Mouse (Mus musculus) heart, embryonic 13.5 days (tissue): ENCODE measurements around the gene Aaed1. TPM values are rescaled to one million over a fixed set of nuclear protein-coding genes. Genes with fewer than 3 reads are reported as not detected.

Experiments
- ATAC-seq: fragments of 200-750 bp; cut with Nextera tagmentation; 2 replicates; pipeline ENCODE4 v1.8.0; 2017; ENCODE audit warnings: moderate TSS enrichment; ENCODE audit not compliant: insufficient number of reproducible peaks, low FRiP score, low TSS enrichment; ENCODE audit errors: extremely low read depth
- H3K27ac ChIP-seq: fragments of 300-500 bp; sonication (generic); replicated peaks from 2 replicates; pipeline ENCODE4 v1.5.1; 2015; ENCODE audit warnings: moderate library complexity, mild to moderate bottlenecking, inconsistent platforms
- H3K27me3 ChIP-seq: fragments of 300-500 bp; sonication (generic); replicated peaks from 2 replicates; pipeline ENCODE4 v1.6.1; 2015; ENCODE audit warnings: mild to moderate bottlenecking, inconsistent platforms
- H3K36me3 ChIP-seq: fragments of 300-500 bp; sonication (generic); 2 replicates; pipeline ENCODE4 v1.6.1; 2015; ENCODE audit warnings: mild to moderate bottlenecking, inconsistent platforms
- H3K4me1 ChIP-seq: fragments of 300-500 bp; sonication (generic); 2 replicates; pipeline ENCODE4 v1.6.1; 2015; ENCODE audit warnings: inconsistent platforms
- H3K4me2 ChIP-seq: fragments of 300-500 bp; sonication (generic); 2 replicates; pipeline ENCODE4 v1.6.1; 2015; ENCODE audit warnings: inconsistent platforms, mild to moderate bottlenecking, moderate library complexity
- H3K4me3 ChIP-seq: fragments of 300-500 bp; sonication (generic); 2 replicates; pipeline ENCODE4 v1.5.1; 2015; ENCODE audit warnings: moderate library complexity, mild to moderate bottlenecking, inconsistent platforms
- H3K9ac ChIP-seq: fragments of 300-500 bp; sonication (generic); 2 replicates; pipeline ENCODE4 v1.6.1; 2015; ENCODE audit warnings: inconsistent platforms, mild to moderate bottlenecking, moderate library complexity
- H3K9me3 ChIP-seq: fragments of 300-500 bp; sonication (generic); 2 replicates; pipeline ENCODE4 v1.6.1; 2016; ENCODE audit warnings: inconsistent platforms
- WGBS: fragments of 180-500 bp; shearing (Covaris S2); methylation state at CpG from one replicate; pipeline ENCODE4 v1.1.7; 2015; ENCODE audit warnings: mixed read lengths; 5-methylcytosine and 5-hydroxymethylcytosine counted together
- polyA plus RNA-seq: library from polyadenylated mRNA; unstranded; fragments of >200 nt; fragmentation: Nextera tagmentation; extraction: Ambion mirVana; gene quantifications from 2 replicates; pipeline ENCODE4 v1.2.1, GENCODE M21; 2015

Aaed1 gene
- 62.9 and 68.6 TPM in 2 replicates for polyA plus RNA-seq

GRCm38 (mm10) chr13:64312024-64312915, at the start of gene Aaed1:
Gene Aaed1, minus strand, starts transcription at chr13:64312710.
- peaks cover 13% of the 10 kb centered on the region for H3K36me3 ChIP-seq
- peak within 1 kb of the TSS; percentile 94 for H3K9ac ChIP-seq
- ATAC-seq: peak; percentile 94
- H3K4me3 ChIP-seq: peak within 1 kb of the TSS; percentile 74
- peak within 1 kb of the TSS; percentile 73 for H3K4me2 ChIP-seq
- H3K9me3 ChIP-seq: no peaks in the 10 kb centered on the region
- peaks cover 35% of the 10 kb centered on the region for H3K4me1 ChIP-seq
- H3K27me3 ChIP-seq: no peaks in the 10 kb centered on the region
- WGBS: under 1% methylated on average over 69 of the region's 74 CpGs
- H3K27ac ChIP-seq: peak within 1 kb of the TSS; percentile 96

- Histone ChIP-seq H3K4me1 (0 out of 2 replicates have a peak, but pooled peaks cover 5% of the 10 kb centered on the region), H3K4me3 (no peak overlapping the region), H3K4me2 (no peak overlapping the region), H3K27me3 (no peaks in the 10 kb centered on the region), H3K36me3 (peaks cover 57% of the 10 kb centered on the region), H3K9me3 (no peaks in the 10 kb centered on the region), H3K27ac (no peak overlapping the region), H3K9ac (no peak overlapping the region)
- ATAC-seq: no peak
- 74% methylated on average over 6 of the region's 6 CpGs for WGBS
These were observed 49.6 kb upstream of the Aaed1 start for GRCm38 (mm10) chr13:64362139-64362538.

- no peak for ATAC-seq
- 74% methylated on average over 3 of the region's 3 CpGs for WGBS
- Histone ChIP-seq H3K9ac (no peak overlapping the region), H3K4me3 (no peak overlapping the region), H3K9me3 (no peaks in the 10 kb centered on the region), H3K4me1 (0 out of 2 replicates have a peak, but pooled peaks cover under 1% of the 10 kb centered on the region), H3K36me3 (peaks cover 45% of the 10 kb centered on the region), H3K4me2 (no peak overlapping the region), H3K27me3 (no peaks in the 10 kb centered on the region), H3K27ac (no peak overlapping the region)
These were observed 48.5 kb upstream of the Aaed1 start for GRCm38 (mm10) chr13:64361020-64361419.

GRCm38 (mm10) chr13:64359702-64360101, 47.2 kb upstream of the Aaed1 start:
- no peak overlapping the region for H3K27ac ChIP-seq
- H3K27me3 ChIP-seq: no peaks in the 10 kb centered on the region
- H3K9me3 ChIP-seq: no peaks in the 10 kb centered on the region
- no peak overlapping the region for H3K4me2 ChIP-seq
- no peak for ATAC-seq
- no peak overlapping the region for H3K4me3 ChIP-seq
- H3K9ac ChIP-seq: no peak overlapping the region
- peaks cover 32% of the 10 kb centered on the region for H3K36me3 ChIP-seq
- no peaks in the 10 kb centered on the region for H3K4me1 ChIP-seq
- WGBS: 86% methylated on average over 3 of the region's 3 CpGs

GRCm38 (mm10) chr13:64358476-64358875, 46.0 kb upstream of the Aaed1 start:
- Histone ChIP-seq H3K27me3 (no peaks in the 10 kb centered on the region), H3K4me2 (no peak overlapping the region), H3K4me1 (no peaks in the 10 kb centered on the region), H3K27ac (no peak overlapping the region), H3K4me3 (no peak overlapping the region), H3K9ac (no peak overlapping the region), H3K36me3 (peaks cover 20% of the 10 kb centered on the region), H3K9me3 (no peaks in the 10 kb centered on the region)
- WGBS: 80% methylated on average over 1 of the region's 1 CpGs
- no peak for ATAC-seq

- Histone ChIP-seq H3K4me2 (no peak overlapping the region), H3K4me3 (no peak overlapping the region), H3K27ac (no peak overlapping the region), H3K4me1 (no peaks in the 10 kb centered on the region), H3K9ac (no peak overlapping the region), H3K9me3 (no peaks in the 10 kb centered on the region), H3K36me3 (peaks cover 9% of the 10 kb centered on the region), H3K27me3 (no peaks in the 10 kb centered on the region)
- ATAC-seq: no peak
- 59% methylated on average over 5 of the region's 5 CpGs for WGBS
These were observed 44.9 kb upstream of the Aaed1 start for GRCm38 (mm10) chr13:64357389-64357788.

GRCm38 (mm10) chr13:64349474-64349873, 37.0 kb upstream of the Aaed1 start:
- Histone ChIP-seq H3K9ac (no peak overlapping the region), H3K27ac (no peak overlapping the region), H3K4me3 (no peak overlapping the region), H3K4me2 (no peak overlapping the region), H3K4me1 (no peaks in the 10 kb centered on the region), H3K36me3 (no peaks in the 10 kb centered on the region), H3K27me3 (no peaks in the 10 kb centered on the region), H3K9me3 (no peaks in the 10 kb centered on the region)
- no peak for ATAC-seq
- WGBS: 70% methylated on average over 2 of the region's 2 CpGs

GRCm38 (mm10) chr13:64344082-64344501, 31.6 kb upstream of the Aaed1 start:
- under 1% methylated on average over 9 of the region's 9 CpGs for WGBS
- ATAC-seq: peak; percentile 62; the same call in 1 of the 2 replicates
- peak overlapping the region; percentile 34 for H3K27ac ChIP-seq
- peaks cover 5% of the 10 kb centered on the region; the same call in 1 of the 2 replicates for H3K4me1 ChIP-seq
- H3K9me3 ChIP-seq: no peaks in the 10 kb centered on the region
- peak overlapping the region; percentile 81 for H3K9ac ChIP-seq
- H3K4me3 ChIP-seq: peak overlapping the region; percentile 65
- H3K36me3 ChIP-seq: no peaks in the 10 kb centered on the region
- peak overlapping the region; percentile 82 for H3K4me2 ChIP-seq
- H3K27me3 ChIP-seq: no peaks in the 10 kb centered on the region

GRCm38 (mm10) chr13:64343598-64343997, 31.1 kb upstream of the Aaed1 start:
- Histone ChIP-seq H3K4me1 (peaks cover 5% of the 10 kb centered on the region; the same call in 1 of the 2 replicates), H3K36me3 (no peaks in the 10 kb centered on the region), H3K4me3 (peak overlapping the region; percentile 65), H3K27ac (peak overlapping the region; percentile 34), H3K9me3 (no peaks in the 10 kb centered on the region), H3K9ac (peak overlapping the region; percentile 81), H3K4me2 (peak overlapping the region; percentile 82), H3K27me3 (no peaks in the 10 kb centered on the region)
- WGBS: 19% methylated on average over 10 of the region's 10 CpGs
- no peak for ATAC-seq

- H3K9me3 ChIP-seq: no peaks in the 10 kb centered on the region
- no peak overlapping the region for H3K9ac ChIP-seq
- H3K27me3 ChIP-seq: no peaks in the 10 kb centered on the region
- no peak overlapping the region for H3K4me3 ChIP-seq
- no peak for ATAC-seq
- H3K27ac ChIP-seq: no peak overlapping the region
- no peaks in the 10 kb centered on the region for H3K36me3 ChIP-seq
- WGBS: 54% methylated on average over 4 of the region's 4 CpGs
- H3K4me2 ChIP-seq: no peak overlapping the region
- H3K4me1 ChIP-seq: no peaks in the 10 kb centered on the region
These were observed 23.1 kb upstream of the Aaed1 start for GRCm38 (mm10) chr13:64335546-64336132.

GRCm38 (mm10) chr13:64333102-64333501, 20.6 kb upstream of the Aaed1 start:
- H3K9ac ChIP-seq: no peak overlapping the region
- no peak overlapping the region for H3K4me2 ChIP-seq
- no peaks in the 10 kb centered on the region for H3K9me3 ChIP-seq
- no peaks in the 10 kb centered on the region for H3K36me3 ChIP-seq
- H3K4me3 ChIP-seq: no peak overlapping the region
- ATAC-seq: no peak
- no peaks in the 10 kb centered on the region for H3K4me1 ChIP-seq
- 80% methylated on average over 3 of the region's 3 CpGs for WGBS
- H3K27ac ChIP-seq: no peak overlapping the region
- no peaks in the 10 kb centered on the region for H3K27me3 ChIP-seq
